Mouse (Mus musculus) heart, postnatal 0 days (tissue): Measurements from ENCODE around the gene Usp9x.

ENCODE experiments used
- CTCF ChIP-seq: IDR thresholded peaks from 2 replicates; pipeline ENCODE4 v1.5.1; 2016; ENCODE audit warnings: antibody characterized with exemption, control low read depth, low read depth
- EP300 ChIP-seq: IDR thresholded peaks from 2 replicates; pipeline ENCODE4 v1.6.1; 2016; ENCODE audit warnings: antibody characterized with exemption, low read depth

DNA sequence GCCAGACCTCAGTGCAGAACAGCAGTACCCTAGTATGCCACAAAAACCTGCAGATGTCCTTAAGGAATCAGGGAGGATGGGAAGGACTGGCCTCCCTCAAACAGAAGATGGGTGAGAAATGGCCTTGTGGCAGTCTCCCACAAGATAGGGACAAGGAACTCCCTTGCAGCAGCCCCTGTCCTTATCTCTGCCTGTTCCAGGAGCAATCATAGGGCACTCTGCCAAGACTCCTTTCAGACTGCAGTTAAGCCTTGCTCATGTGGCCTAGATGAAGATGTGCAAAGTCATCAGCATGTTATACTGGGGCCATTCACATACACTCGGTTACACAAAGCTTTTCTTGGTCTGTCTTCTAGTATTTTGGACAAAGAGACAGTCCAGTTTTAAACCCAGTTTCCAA lies 16.7 kb upstream of the Usp9x start:
- TF ChIP-seq CTCF, result no peak
- no peak for TF ChIP-seq EP300
